Mouse (Mus musculus): Measurements from ENCODE around the gene Snx1. TPM values are rescaled to one million over a fixed set of nuclear protein-coding genes. Genes with fewer than 3 reads are reported as not detected.

Snx1 gene
- total and polyA plus RNA-seq, 3 experiments = 86.4 to 186 (median 110) TPM

DNA sequence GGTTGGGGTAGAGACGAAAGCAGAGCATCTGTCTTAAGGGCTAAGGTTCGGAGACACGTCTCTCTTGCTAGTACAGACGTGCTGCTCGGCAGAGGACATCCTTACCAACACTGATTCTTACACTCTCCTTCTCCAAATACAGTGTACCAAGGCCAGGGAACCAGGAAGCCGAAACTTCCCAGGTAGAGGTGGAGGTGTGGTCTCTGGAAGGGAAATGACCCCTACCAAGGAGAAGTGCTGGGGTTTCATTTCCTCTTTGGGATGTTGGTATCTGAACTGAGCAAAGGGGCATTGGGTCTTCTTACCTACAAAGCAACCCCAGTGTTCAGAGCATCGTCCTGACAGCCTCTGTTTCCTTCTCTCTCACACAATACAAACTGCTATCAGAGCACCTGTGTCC lies 53.6 kb downstream of the Snx1 start:
- H3K79me2 ChIP-seq (replicated peaks; ENCODE audit: control insufficient read depth, extremely low read depth, insufficient read depth, poor library complexity, severe bottlenecking) = no peaks in the 10 kb centered on the region
- in situ Hi-C loops (cut with MboI; ENCODE audit: low pct_ligation_motif_present, low pct_unique_long_range_greater_than_20kb, low sequenced_read_pairs) (no loop called here), dilution Hi-C loops (cut with MboI; ENCODE audit: extremely low pct_ligation_motif_present, extremely low pct_unique_long_range_greater_than_20kb, low sequenced_read_pairs) (no loop called here)
- peaks cover 20 to 30% of the 10 kb centered on the region in 2 experiments for H3K4me1 ChIP-seq (ENCODE audit: control insufficient read depth in 1 of 2, insufficient read depth in 2 of 2)
- no peak overlapping the region for H3K27ac ChIP-seq (ENCODE audit: insufficient read depth, low read depth)
- no peak for TF ChIP-seq MYC (IDR thresholded peaks at IDR 0.05; ENCODE audit: low read depth, low read length)
- TF ChIP-seq MEF2A (IDR thresholded peaks at IDR 0.05; ENCODE audit: borderline replicate concordance, low read depth, low read length) = no peak
- peak; percentile 85 for TF ChIP-seq IRF4 (IDR thresholded peaks at IDR 0.05; ENCODE audit: low read depth, low read length)
- peak; percentile 82 for TF ChIP-seq EP300 (IDR thresholded peaks at IDR 0.05; ENCODE audit: low read length)
- no peak for TF ChIP-seq ZKSCAN1 (IDR thresholded peaks at IDR 0.05; ENCODE audit: borderline replicate concordance, low read depth, low read length)
- H3K36me3 ChIP-seq (replicated peaks in 1 of 2; ENCODE audit: control insufficient read depth in 1 of 2, insufficient read depth in 1 of 2, low read length in 1 of 2) = no peaks in the 10 kb centered on the region
- H3K4me3 ChIP-seq (replicated peaks in 1 of 3; ENCODE audit: low read depth in 2 of 3, low read length in 2 of 3, poor library complexity in 1 of 3) = no peak overlapping the region
- no peak for DNase-seq (ENCODE audit: extremely low read depth)
- no peak overlapping the region for H3K9ac ChIP-seq (ENCODE audit: insufficient read depth, low read depth)
- H3K27me3 ChIP-seq (replicated peaks) = no peaks in the 10 kb centered on the region
- H3K4me2 ChIP-seq (ENCODE audit: insufficient read depth, low read depth, poor library complexity, severe bottlenecking) = 0 out of 2 replicates have a peak overlapping the region, but pooled peaks have one; percentile 19
- peaks cover 17% of the 10 kb centered on the region for H3K9me3 ChIP-seq (replicated peaks; ENCODE audit: low read length)

DNA sequence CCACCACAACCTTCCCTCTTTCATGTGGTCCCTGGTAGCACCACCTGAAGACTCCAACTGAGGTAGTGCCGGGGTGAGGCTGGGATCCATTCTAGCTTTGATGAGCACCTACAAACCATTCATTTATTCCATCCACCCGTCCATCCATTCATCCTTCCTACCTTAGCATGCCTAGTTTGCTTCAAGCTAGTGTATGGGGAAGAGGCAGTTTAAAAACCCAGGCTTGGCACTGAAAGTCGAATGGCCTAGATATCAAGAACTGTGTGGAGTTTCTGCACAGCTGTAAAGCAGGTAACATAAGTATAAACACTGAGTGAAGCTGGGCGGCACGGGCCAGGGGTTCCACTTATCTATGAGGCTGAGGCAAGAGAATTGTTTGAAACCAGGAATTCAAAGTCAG lies 56.2 kb downstream of the Snx1 start:
- Histone ChIP-seq H3K36me3 (replicated peaks in 1 of 2; ENCODE audit: control insufficient read depth in 1 of 2, insufficient read depth in 1 of 2, low read length in 1 of 2) (peaks cover 23 to 24% of the 10 kb centered on the region in 2 experiments), H3K27me3 (replicated peaks) (no peaks in the 10 kb centered on the region), H3K4me3 (replicated peaks in 1 of 3; ENCODE audit: low read depth in 2 of 3, low read length in 2 of 3, poor library complexity in 1 of 3) (no peak overlapping the region), H3K27ac (ENCODE audit: insufficient read depth, low read depth) (no peak overlapping the region), H3K4me2 (ENCODE audit: insufficient read depth, low read depth, poor library complexity, severe bottlenecking) (no peak overlapping the region), H3K9me3 (replicated peaks; ENCODE audit: low read length) (peaks cover 17% of the 10 kb centered on the region), H3K9ac (ENCODE audit: insufficient read depth, low read depth) (no peak overlapping the region), H3K4me1 (ENCODE audit: control insufficient read depth in 1 of 2, insufficient read depth in 2 of 2) (peaks cover 23 to 36% of the 10 kb centered on the region in 2 experiments), H3K79me2 (replicated peaks; ENCODE audit: control insufficient read depth, extremely low read depth, insufficient read depth, poor library complexity, severe bottlenecking) (no peaks in the 10 kb centered on the region)
- no peak for TF ChIP-seq HCFC1 (IDR thresholded peaks at IDR 0.05; ENCODE audit: low read depth, low read length)
- TF ChIP-seq USF1 (IDR thresholded peaks at IDR 0.05; ENCODE audit: low read depth, low read length) = no peak
- no peak for TF ChIP-seq ZNF384 (IDR thresholded peaks at IDR 0.05; ENCODE audit: low read depth, low read length)
- no peak for TF ChIP-seq PAX5 (IDR thresholded peaks at IDR 0.05; ENCODE audit: low read length)
- dilution Hi-C loops (cut with MboI; ENCODE audit: extremely low pct_ligation_motif_present, extremely low pct_unique_long_range_greater_than_20kb, low sequenced_read_pairs) = no loop called here
- DNase-seq (ENCODE audit: extremely low read depth) = no peak
- in situ Hi-C loops (cut with MboI; ENCODE audit: low pct_ligation_motif_present, low pct_unique_long_range_greater_than_20kb, low sequenced_read_pairs) = no loop called here

DNA sequence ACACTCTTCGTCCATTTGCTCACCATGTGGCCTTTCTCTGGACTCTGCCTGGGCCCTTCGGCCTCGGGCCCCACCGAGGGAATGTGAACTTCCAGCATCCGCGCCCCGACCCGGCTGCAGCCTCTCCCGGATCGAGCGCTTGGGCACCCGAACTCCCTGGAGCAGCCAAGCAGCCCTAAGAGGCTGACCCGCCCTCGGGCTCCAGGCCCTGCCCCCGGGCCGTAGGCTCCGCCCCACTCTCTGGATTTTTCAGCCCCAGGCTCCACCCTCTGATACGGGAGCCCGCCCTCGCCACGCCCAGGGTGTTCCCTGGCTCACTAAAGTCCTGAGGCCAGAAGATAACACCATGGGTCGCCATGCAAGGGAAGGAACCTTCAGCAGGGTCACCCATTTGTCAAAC lies 56.8 kb downstream of the Snx1 start, which contains the start of gene Snx22:
Gene Snx22, minus strand, starts transcription at position 137 of the 400 bp plus-strand sequence.
- peak; percentile 21 for DNase-seq (ENCODE audit: extremely low read depth)
- Histone ChIP-seq H3K4me1 (ENCODE audit: control insufficient read depth in 1 of 2, insufficient read depth in 2 of 2) (peaks cover 23 to 36% of the 10 kb centered on the region in 2 experiments), H3K27ac (ENCODE audit: insufficient read depth, low read depth) (no peak within 1 kb of the TSS), H3K27me3 (replicated peaks) (no peaks in the 10 kb centered on the region), H3K79me2 (replicated peaks; ENCODE audit: control insufficient read depth, extremely low read depth, insufficient read depth, poor library complexity, severe bottlenecking) (no peaks in the 10 kb centered on the region), H3K9ac (ENCODE audit: insufficient read depth, low read depth) (peak within 1 kb of the TSS; percentile 24), H3K4me3 (replicated peaks in 1 of 3; ENCODE audit: low read depth in 2 of 3, low read length in 2 of 3, poor library complexity in 1 of 3) (peak within 1 kb of the TSS; percentile 21 to 56 (median 45)), H3K9me3 (replicated peaks; ENCODE audit: low read length) (peaks cover 15% of the 10 kb centered on the region), H3K36me3 (replicated peaks in 1 of 2; ENCODE audit: control insufficient read depth in 1 of 2, insufficient read depth in 1 of 2, low read length in 1 of 2) (peaks cover 24 to 26% of the 10 kb centered on the region in 2 experiments), H3K4me2 (ENCODE audit: insufficient read depth, low read depth, poor library complexity, severe bottlenecking) (peak within 1 kb of the TSS; percentile 53)
- no peak for TF ChIP-seq ELF1 (IDR thresholded peaks at IDR 0.05; ENCODE audit: low read depth, low read length)
- TF ChIP-seq TBP (conservative IDR thresholded peaks at IDR 0.05; ENCODE audit: low read depth, low read length) = no peak
- TF ChIP-seq ZNF384 (IDR thresholded peaks at IDR 0.05; ENCODE audit: low read depth, low read length) = no peak
- TF ChIP-seq ZC3H11A (IDR thresholded peaks at IDR 0.05; ENCODE audit: low read depth, low read length) = no peak
- TF ChIP-seq CTCF (conservative IDR thresholded peaks at IDR 0.05 in 1 of 2, IDR thresholded peaks at IDR 0.05 in 1 of 2; ENCODE audit: low read depth in 2 of 2, low read length in 2 of 2) = no peak
- no peak for TF ChIP-seq SIN3A (IDR thresholded peaks at IDR 0.05; ENCODE audit: low read length)
- no peak for TF ChIP-seq MAFK (IDR thresholded peaks at IDR 0.05; ENCODE audit: insufficient replicate concordance, low read length)
- no peak for TF ChIP-seq PAX5 (IDR thresholded peaks at IDR 0.05; ENCODE audit: low read length)
- TF ChIP-seq RCOR1 (conservative IDR thresholded peaks at IDR 0.05; ENCODE audit: low read depth, low read length) = no peak
- no peak for TF ChIP-seq TCF12 (IDR thresholded peaks at IDR 0.05; ENCODE audit: low read depth, low read length)
- TF ChIP-seq SMC3 (IDR thresholded peaks at IDR 0.05; ENCODE audit: low read depth, low read length) = no peak
- TF ChIP-seq ZKSCAN1 (IDR thresholded peaks at IDR 0.05; ENCODE audit: borderline replicate concordance, low read depth, low read length) = no peak
- no peak for TF ChIP-seq IRF4 (IDR thresholded peaks at IDR 0.05; ENCODE audit: low read depth, low read length)
- no peak for TF ChIP-seq MXI1 (IDR thresholded peaks at IDR 0.05; ENCODE audit: low read depth, low read length)
- no peak for TF ChIP-seq USF2 (conservative IDR thresholded peaks at IDR 0.05; ENCODE audit: low read depth, low read length)
- dilution Hi-C loops (cut with MboI; ENCODE audit: extremely low pct_ligation_motif_present, extremely low pct_unique_long_range_greater_than_20kb, low sequenced_read_pairs) (no loop called here), in situ Hi-C loops (cut with MboI; ENCODE audit: low pct_ligation_motif_present, low pct_unique_long_range_greater_than_20kb, low sequenced_read_pairs) (no loop called here)

Data from CH12.LX (cell line).